Mouse (Mus musculus): ENCODE data around the gene Grsf1. TPM values are rescaled to one million over a fixed set of nuclear protein-coding genes. Genes with fewer than 3 reads are reported as not detected.
A peak's percentile ranks its signal among the peaks of the same experiment; 100 is the strongest.

The Grsf1 gene
- polyA plus RNA-seq (2015; fragmentation: Nextera tagmentation; extraction: Ambion mirVana): 32.8 and 35.1 TPM in 2 replicates

DNA sequence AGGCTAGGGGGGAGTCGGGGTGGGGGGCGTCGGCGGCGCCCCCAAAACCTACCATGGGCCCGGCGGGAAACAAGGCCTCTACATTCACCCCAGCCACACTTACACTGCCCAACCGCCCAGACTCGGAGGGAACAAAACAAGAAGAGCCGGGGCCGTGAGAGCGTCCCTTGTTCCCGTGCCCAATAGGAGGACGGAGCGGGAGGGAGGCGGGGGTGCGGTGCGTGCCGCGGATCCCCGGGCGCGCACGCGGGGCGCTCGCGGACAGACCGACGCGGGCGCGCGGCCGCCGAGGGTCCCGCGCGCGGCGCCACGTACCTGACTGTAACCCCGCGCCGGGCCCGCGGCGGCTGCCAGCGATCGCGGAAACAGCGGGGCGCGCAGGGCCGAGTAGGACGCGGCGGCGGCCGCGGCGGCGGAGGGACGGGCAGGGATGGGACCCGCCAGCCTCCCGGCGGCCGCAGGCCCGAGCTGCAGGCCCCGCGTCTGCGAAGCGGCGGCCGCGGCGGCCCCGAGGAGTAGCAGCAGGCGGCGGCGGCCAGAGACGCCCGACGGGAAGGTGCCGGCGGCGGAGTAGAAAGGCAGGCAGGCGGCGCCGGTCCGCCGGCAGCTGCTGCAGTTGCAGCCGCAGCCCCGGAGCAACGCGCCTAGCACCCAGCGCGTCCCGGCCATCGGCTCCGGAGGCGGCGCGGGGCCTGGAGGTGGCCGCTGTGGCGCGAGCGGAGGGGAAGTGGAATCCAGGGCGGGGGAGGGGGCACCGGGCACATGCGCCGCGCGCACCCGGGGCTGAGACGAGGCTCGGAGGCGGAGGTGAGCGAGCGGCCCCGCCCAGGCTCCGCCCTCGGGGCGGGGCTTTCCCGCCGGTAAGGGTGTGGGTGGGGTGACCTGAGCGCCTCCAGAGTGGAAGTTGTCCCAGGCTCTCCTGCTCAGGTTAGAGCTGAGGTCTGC is at the start of gene Grsf1:
Gene Grsf1, minus strand, starts transcription at position 729 of the 945 bp plus-strand sequence.
- Histone ChIP-seq H3K9me3 (ENCODE audit: control insufficient read depth, low read length) (no peaks in the 10 kb centered on the region), H3K36me3 (ENCODE audit: control insufficient read depth, insufficient read depth, low read length) (no peaks in the 10 kb centered on the region), H3K27ac (replicated peaks) (peak within 1 kb of the TSS; percentile 98), H3K4me2 (replicated peaks; ENCODE audit: low read depth) (peak within 1 kb of the TSS; percentile 90), H3K9ac (ENCODE audit: low read length) (peak within 1 kb of the TSS; percentile 98), H3K4me3 (ENCODE audit: low read depth, low read length) (peak within 1 kb of the TSS; percentile 95), H3K27me3 (ENCODE audit: control insufficient read depth, insufficient read depth, low read length) (no peaks in the 10 kb centered on the region), H3K4me1 (replicated peaks; ENCODE audit: control insufficient read depth, insufficient read depth) (0 out of 2 replicates have a peak, but pooled peaks cover 3% of the 10 kb centered on the region)
- peak; percentile 94 for ATAC-seq (ENCODE audit: low FRiP score, low TSS enrichment)
- DNase-seq (ENCODE audit: low spot score): peak; percentile 97
- under 1% methylated on average over 64 of the region's 127 CpGs for WGBS
- TF ChIP-seq CTCF (IDR thresholded peaks at IDR 0.05; ENCODE audit: low read depth) (peak; percentile 4; the same call in 1 of the 2 replicates), EP300 (optimal IDR thresholded peaks at IDR 0.05) (no peak)

- Histone ChIP-seq H3K4me1 (replicated peaks; ENCODE audit: control insufficient read depth, insufficient read depth) (no peaks in the 10 kb centered on the region; the same call in 1 of the 2 replicates), H3K27me3 (ENCODE audit: control insufficient read depth, insufficient read depth, low read length) (no peaks in the 10 kb centered on the region), H3K4me2 (replicated peaks; ENCODE audit: low read depth) (no peak overlapping the region), H3K4me3 (ENCODE audit: low read depth, low read length) (no peak overlapping the region), H3K36me3 (ENCODE audit: control insufficient read depth, insufficient read depth, low read length) (no peaks in the 10 kb centered on the region), H3K9ac (ENCODE audit: low read length) (no peak overlapping the region), H3K27ac (replicated peaks) (no peak overlapping the region), H3K9me3 (ENCODE audit: control insufficient read depth, low read length) (no peaks in the 10 kb centered on the region)
- no peak for ATAC-seq (ENCODE audit: low FRiP score, low TSS enrichment)
- TF ChIP-seq CTCF (IDR thresholded peaks at IDR 0.05; ENCODE audit: low read depth) (no peak), EP300 (optimal IDR thresholded peaks at IDR 0.05) (no peak)
- DNase-seq (ENCODE audit: low spot score): no peak
- WGBS: 30% methylated on average over 3 of the region's 3 CpGs
Observed at GRCm38 (mm10) chr5:88724030-88724429, 48.1 kb upstream of the Grsf1 start.

DNA sequence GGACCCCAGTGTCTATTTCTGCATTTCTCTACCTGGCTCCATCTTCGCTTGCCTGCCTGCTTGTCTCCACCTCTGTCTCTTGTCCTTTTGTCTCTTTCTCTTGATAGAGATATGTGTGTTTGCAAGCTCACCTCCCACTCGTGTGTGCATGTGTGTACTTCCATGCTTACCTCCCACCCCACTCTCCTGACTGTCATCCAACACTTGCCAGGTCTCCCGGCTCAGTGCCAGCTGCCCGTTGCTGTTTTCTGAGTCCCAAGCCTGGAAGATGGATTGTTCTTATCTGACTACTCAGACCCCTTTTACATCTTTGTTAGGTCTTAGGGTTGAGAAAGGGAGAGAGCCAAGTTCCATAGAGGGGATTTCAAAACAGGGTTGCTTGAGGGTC is 46.2 kb upstream of the Grsf1 start:
- WGBS: 9% methylated on average over 4 of the region's 4 CpGs

GRCm38 (mm10) chr5:88721565-88722212 is 45.7 kb upstream of the Grsf1 start:
- no peaks in the 10 kb centered on the region for H3K27me3 ChIP-seq (ENCODE audit: control insufficient read depth, insufficient read depth, low read length)
- H3K36me3 ChIP-seq (ENCODE audit: control insufficient read depth, insufficient read depth, low read length): no peaks in the 10 kb centered on the region
- no peaks in the 10 kb centered on the region; the same call in 1 of the 2 replicates for H3K4me1 ChIP-seq (replicated peaks; ENCODE audit: control insufficient read depth, insufficient read depth)
- peak overlapping the region; percentile 91 for H3K4me2 ChIP-seq (replicated peaks; ENCODE audit: low read depth)
- peak overlapping the region; percentile 98 for H3K9ac ChIP-seq (ENCODE audit: low read length)
- peak overlapping the region; percentile 97 for H3K27ac ChIP-seq (replicated peaks)
- WGBS: under 1% methylated on average over 31 of the region's 31 CpGs
- ATAC-seq (ENCODE audit: low FRiP score, low TSS enrichment) (peak; percentile 67), DNase-seq (ENCODE audit: low spot score) (peak; percentile 77)
- peak overlapping the region; percentile 100 for H3K4me3 ChIP-seq (ENCODE audit: low read depth, low read length)
- no peak for TF ChIP-seq EP300 (optimal IDR thresholded peaks at IDR 0.05)
- no peak for TF ChIP-seq CTCF (IDR thresholded peaks at IDR 0.05; ENCODE audit: low read depth)
- H3K9me3 ChIP-seq (ENCODE audit: control insufficient read depth, low read length): no peaks in the 10 kb centered on the region

More for the DNA sequence above, 46.2 kb upstream of the Grsf1 start:
- ATAC-seq (ENCODE audit: low FRiP score, low TSS enrichment) (no peak), DNase-seq (ENCODE audit: low spot score) (no peak)
- Histone ChIP-seq H3K27ac (replicated peaks) (no peak overlapping the region), H3K27me3 (ENCODE audit: control insufficient read depth, insufficient read depth, low read length) (no peaks in the 10 kb centered on the region), H3K9me3 (ENCODE audit: control insufficient read depth, low read length) (no peaks in the 10 kb centered on the region), H3K4me1 (replicated peaks; ENCODE audit: control insufficient read depth, insufficient read depth) (no peaks in the 10 kb centered on the region; the same call in 1 of the 2 replicates), H3K9ac (ENCODE audit: low read length) (peak overlapping the region; percentile 98), H3K4me2 (replicated peaks; ENCODE audit: low read depth) (peak overlapping the region; percentile 91), H3K4me3 (ENCODE audit: low read depth, low read length) (peak overlapping the region; percentile 100), H3K36me3 (ENCODE audit: control insufficient read depth, insufficient read depth, low read length) (no peaks in the 10 kb centered on the region)
- TF ChIP-seq EP300 (optimal IDR thresholded peaks at IDR 0.05) (no peak), CTCF (IDR thresholded peaks at IDR 0.05; ENCODE audit: low read depth) (no peak)

GRCm38 (mm10) chr5:88721003-88721475 is 45.1 kb upstream of the Grsf1 start:
- ATAC-seq (ENCODE audit: low FRiP score, low TSS enrichment): peak; percentile 68
- peak overlapping the region; percentile 100 for H3K4me3 ChIP-seq (ENCODE audit: low read depth, low read length)
- no peaks in the 10 kb centered on the region; the same call in 1 of the 2 replicates for H3K4me1 ChIP-seq (replicated peaks; ENCODE audit: control insufficient read depth, insufficient read depth)
- peak overlapping the region; percentile 97 for H3K27ac ChIP-seq (replicated peaks)
- no peaks in the 10 kb centered on the region for H3K9me3 ChIP-seq (ENCODE audit: control insufficient read depth, low read length)
- 0% methylated on average over 34 of the region's 38 CpGs for WGBS
- TF ChIP-seq CTCF (IDR thresholded peaks at IDR 0.05; ENCODE audit: low read depth) (no peak), EP300 (optimal IDR thresholded peaks at IDR 0.05) (no peak)
- no peaks in the 10 kb centered on the region for H3K27me3 ChIP-seq (ENCODE audit: control insufficient read depth, insufficient read depth, low read length)
- H3K36me3 ChIP-seq (ENCODE audit: control insufficient read depth, insufficient read depth, low read length): no peaks in the 10 kb centered on the region
- H3K4me2 ChIP-seq (replicated peaks; ENCODE audit: low read depth): peak overlapping the region; percentile 91
- DNase-seq (ENCODE audit: low spot score): no peak
- peak overlapping the region; percentile 98 for H3K9ac ChIP-seq (ENCODE audit: low read length)

Measured in stomach, postnatal 0 days (tissue).